In the genomic region with DNA sequence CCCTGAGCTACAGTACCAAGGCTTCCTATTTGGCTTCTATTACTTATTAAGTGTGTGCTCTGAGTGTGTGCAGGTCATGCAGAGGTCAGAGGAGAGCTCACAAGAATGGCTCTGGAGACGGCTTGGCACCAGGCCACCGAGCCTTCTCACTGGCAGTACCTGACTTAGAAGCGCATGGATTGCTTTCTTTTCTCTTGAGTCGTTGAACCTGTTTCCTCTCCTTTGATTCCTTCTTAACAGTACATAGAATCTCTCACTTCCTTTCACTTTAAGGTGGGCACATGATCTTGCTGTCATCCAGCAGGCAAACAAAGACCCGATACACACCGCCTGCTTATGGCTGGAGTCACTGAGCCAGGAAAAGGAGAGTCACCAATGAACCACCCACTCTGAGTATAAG, we compare ENCODE assay signal across 8 mouse cellular contexts.
A peak's percentile ranks its signal among the peaks of the same experiment; 100 is the strongest.
DNase-seq lines count a peak whose midpoint lies in the region; ATAC-seq and TF ChIP-seq lines count a peak whose summit lies in the region.

No protein-coding gene starts in this region.

- no peak for TF ChIP-seq CTCF in lung, embryonic 14.5 days (IDR thresholded peaks at IDR 0.05; ENCODE audit: low read depth)

- intact Hi-C loops in heart, postnatal 14 days (cut with DNase I), result no loop called here

- H3K27ac ChIP-seq in lung, embryonic 14.5 days (ENCODE audit: low read depth), result peak overlapping the region; percentile 71
- no peak overlapping the region for H3K27ac ChIP-seq in forebrain, embryonic 13.5 days

- 30% methylated on average over 6 of the region's 6 CpGs for WGBS in lung, embryonic 14.5 days
- whole genome bisulfite sequencing in forebrain, embryonic 13.5 days, result 53% methylated on average over 6 of the region's 6 CpGs

- DNase-seq in urinary bladder, adult 18-20 months (ENCODE audit: low spot score in 2 of 2), result peak; percentile 26 to 28
- DNase-seq in urinary bladder, adult 2 months (ENCODE audit: low spot score), result no peak
- DNase-seq in heart, postnatal 14 days, result peak; percentile 56 to 61
- DNase-seq in lung, embryonic 14.5 days, result peak; percentile 83
- DNase-seq in right cerebral cortex, adult 2 months (ENCODE audit: low spot score in 2 of 2), result no peak

- no peaks in the 10 kb centered on the region for H3K9me3 ChIP-seq in lung, embryonic 14.5 days (ENCODE audit: low read depth, low read length)
- no peaks in the 10 kb centered on the region for H3K9me3 ChIP-seq in forebrain, embryonic 13.5 days (replicated peaks)

- H3K4me2 ChIP-seq in lung, embryonic 14.5 days, result no peak overlapping the region
- H3K4me2 ChIP-seq in forebrain, embryonic 13.5 days, result no peak overlapping the region

- no peak overlapping the region for H3K4me3 ChIP-seq in lung, embryonic 14.5 days (ENCODE audit: low read depth, low read length)
- H3K4me3 ChIP-seq in forebrain, embryonic 13.5 days, result no peak overlapping the region

- ATAC-seq in lung, embryonic 14.5 days (ENCODE audit: insufficient read depth), result peak; percentile 77
- ATAC-seq in frontal cortex, adult (ENCODE audit: low TSS enrichment), result no peak
- no peak for ATAC-seq in monocyte, adult 5-6 weeks (replicated peaks; ENCODE audit: insufficient number of reproducible peaks, low FRiP score, low TSS enrichment, poor library complexity, severe bottlenecking)
- ATAC-seq in forebrain, embryonic 13.5 days, result no peak

- H3K36me3 ChIP-seq in lung, embryonic 14.5 days (ENCODE audit: insufficient read depth), result no peaks in the 10 kb centered on the region
- no peaks in the 10 kb centered on the region for H3K36me3 ChIP-seq in forebrain, embryonic 13.5 days (ENCODE audit: poor library complexity, severe bottlenecking)

- H3K9ac ChIP-seq in lung, embryonic 14.5 days, result no peak overlapping the region
- no peak overlapping the region for H3K9ac ChIP-seq in forebrain, embryonic 13.5 days

- peaks cover 29% of the 10 kb centered on the region for H3K4me1 ChIP-seq in lung, embryonic 14.5 days (ENCODE audit: insufficient read depth)
- H3K4me1 ChIP-seq in forebrain, embryonic 13.5 days, result peaks cover 11% of the 10 kb centered on the region

- no peaks in the 10 kb centered on the region for H3K27me3 ChIP-seq in lung, embryonic 14.5 days (ENCODE audit: insufficient read depth, low read length)
- no peaks in the 10 kb centered on the region for H3K27me3 ChIP-seq in forebrain, embryonic 13.5 days

Comparison
In these comparisons a context has a peak if more than half of its experiments do, and no peak if none do; other contexts are left out.
1. DNase-seq: peak in urinary bladder, adult 18-20 months (2 of 2), heart, postnatal 14 days (2 of 2) and lung, embryonic 14.5 days (single experiment); none in urinary bladder, adult 2 months (single experiment) and right cerebral cortex, adult 2 months (0 of 2).